Mouse (Mus musculus) cerebellum, adult 2 months (tissue): ENCODE measurements around the gene Tbx1.

ENCODE experiments used
- CTCF ChIP-seq: fragments of 200-500 bp; IDR thresholded peaks from 2 replicates; pipeline ENCODE4 v1.5.1; 2011; ENCODE audit warnings: low read depth, mild to moderate bottlenecking, control low read depth, low read length, moderate library complexity, borderline replicate concordance; ENCODE audit not compliant: insufficient read depth
- POLR2A ChIP-seq: fragments of 200-500 bp; IDR thresholded peaks from 2 replicates; pipeline ENCODE4 v1.6.1; 2011; ENCODE audit warnings: low read length, control low read depth, borderline replicate concordance; ENCODE audit not compliant: insufficient read depth

GRCm38 (mm10) chr16:18622916-18623750 is 32.7 kb upstream of the Tbx1 start:
- TF ChIP-seq CTCF (no peak; the same call in 1 of the 2 replicates), POLR2A (no peak)
